Mouse (Mus musculus): ENCODE measurements around the gene Prdm10.

DNA sequence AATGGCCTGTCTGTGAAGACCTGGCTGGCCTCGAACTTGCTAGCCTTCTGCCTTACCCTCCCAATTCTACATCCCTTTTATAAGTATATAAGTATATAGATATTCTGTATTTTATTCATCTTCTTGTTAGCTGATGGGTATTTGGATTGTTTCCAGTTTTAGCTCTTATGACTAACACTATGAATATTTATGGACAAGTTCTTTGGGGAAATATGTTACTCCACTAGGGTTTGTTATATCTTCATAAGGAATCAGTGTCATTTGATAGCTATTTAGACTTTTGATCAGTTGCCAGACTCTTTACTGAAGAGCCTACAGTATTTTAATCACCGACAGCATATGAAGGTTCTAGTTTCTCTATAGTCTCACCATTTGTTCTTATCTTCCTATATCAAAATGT lies 15.0 kb downstream of the Prdm10 start:
- TF ChIP-seq CTCF (IDR thresholded peaks at IDR 0.05; ENCODE audit: low read depth) (no peak), EP300 (IDR thresholded peaks at IDR 0.05; ENCODE audit: low read depth) (no peak)
